Mouse (Mus musculus): ENCODE data around the gene Kif3a.

GRCm38 (mm10) chr11:53618619-53619198, 51.5 kb downstream of the Kif3a start, which contains the start of gene Il4:
- no peak for TF ChIP-seq CTCF (IDR thresholded peaks at IDR 0.05; ENCODE audit: extremely low read depth, insufficient read depth, low read length)
- TF ChIP-seq POLR2A (IDR thresholded peaks at IDR 0.05; ENCODE audit: extremely low read depth, insufficient read depth, low read length) = no peak
